In the genomic region with DNA sequence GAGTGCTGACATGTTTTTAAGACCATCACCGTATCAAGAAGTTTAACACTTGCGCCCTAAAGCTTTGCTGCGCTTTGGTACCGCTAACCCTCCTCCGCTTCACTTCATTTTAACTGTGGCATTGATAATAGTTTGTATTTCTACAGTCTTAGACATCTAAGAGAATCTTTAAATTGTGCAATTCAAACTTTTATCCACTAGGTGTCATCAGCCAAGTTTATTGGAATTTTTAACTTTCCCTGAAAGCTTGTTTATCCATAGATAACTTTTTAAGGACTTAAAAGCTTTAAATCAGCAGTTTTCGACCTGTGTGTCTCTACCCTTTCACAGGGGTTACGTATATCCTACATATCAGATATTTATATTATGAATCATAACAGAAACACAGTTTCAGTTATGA, we compare ENCODE assay signal across 8 mouse cellular contexts. TPM values are rescaled to one million over a fixed set of nuclear protein-coding genes. Genes with fewer than 3 reads are reported as not detected.
DNase-seq lines count a peak whose midpoint lies in the region; ATAC-seq lines count a peak whose summit lies in the region.

No protein-coding gene starts in this region.

- peak overlapping the region; percentile 44 for H3K9ac ChIP-seq in liver, embryonic 12.5 days

- peak overlapping the region; percentile 83 for H3K4me3 ChIP-seq in embryonic facial prominence, embryonic 10.5 days
- H3K4me3 ChIP-seq in liver, embryonic 12.5 days, result peak overlapping the region; percentile 98

- DNase-seq in embryo, embryonic 11 days, result peak; percentile 37
- no peak for DNase-seq in embryo, embryonic 10 days (ENCODE audit: low spot score)
- peak; percentile 72 for DNase-seq in 3T3-L1 (ENCODE audit: low read depth, low spot score)
- DNase-seq in embryonic facial prominence, embryonic 10.5 days (ENCODE audit: low spot score), result no peak
- DNase-seq in ovary, postnatal 36 days (ENCODE audit: low spot score), result no peak
- no peak for DNase-seq in layer of hippocampus, adult 11-12 months (ENCODE audit: low spot score)
- no peak for DNase-seq in frontal cortex, postnatal 36 days (ENCODE audit: low spot score in 2 of 2)

- H3K9me3 ChIP-seq in embryonic facial prominence, embryonic 10.5 days, result no peaks in the 10 kb centered on the region
- H3K9me3 ChIP-seq in liver, embryonic 12.5 days (replicated peaks), result no peaks in the 10 kb centered on the region

- ATAC-seq in liver, embryonic 12.5 days, result no peak

- peaks cover 22% of the 10 kb centered on the region for H3K36me3 ChIP-seq in embryonic facial prominence, embryonic 10.5 days (replicated peaks)
- H3K36me3 ChIP-seq in liver, embryonic 12.5 days, result peaks cover 19% of the 10 kb centered on the region

- no peak overlapping the region for H3K27ac ChIP-seq in embryonic facial prominence, embryonic 10.5 days (replicated peaks)
- no peak overlapping the region for H3K27ac ChIP-seq in liver, embryonic 12.5 days

- no peaks in the 10 kb centered on the region for H3K27me3 ChIP-seq in embryonic facial prominence, embryonic 10.5 days (replicated peaks; ENCODE audit: low read depth, poor library complexity, severe bottlenecking)
- H3K27me3 ChIP-seq in liver, embryonic 12.5 days (replicated peaks), result no peaks in the 10 kb centered on the region

- H3K4me2 ChIP-seq in liver, embryonic 12.5 days, result peak overlapping the region; percentile 91

- WGBS in embryonic facial prominence, embryonic 10.5 days, result 75% methylated on average over 7 of the region's 7 CpGs
- WGBS in liver, embryonic 12.5 days (ENCODE audit: insufficient replicate concordance), result 50% methylated on average over 7 of the region's 7 CpGs

- peaks cover 16% of the 10 kb centered on the region for H3K4me1 ChIP-seq in embryonic facial prominence, embryonic 10.5 days
- peaks cover 20% of the 10 kb centered on the region for H3K4me1 ChIP-seq in liver, embryonic 12.5 days

RNA-seq across cellular contexts. Expression of gene Ercc8, which starts 1.4 kb away (rescaled TPM):
- 24.2 and 24.9 TPM in 2 replicates for polyA plus RNA-seq in embryonic facial prominence, embryonic 10.5 days (2016; fragmentation: Nextera tagmentation; extraction: Ambion mirVana)
- polyA plus RNA-seq in liver, embryonic 12.5 days (2016; fragmentation: Nextera tagmentation; extraction: Ambion mirVana), result 14.6 and 14.8 TPM in 2 replicates

RNA-seq across cellular contexts. Expression of gene Ndufaf2, which starts 1.5 kb away (rescaled TPM):
- 104 and 106 TPM in 2 replicates for polyA plus RNA-seq in embryonic facial prominence, embryonic 10.5 days (2016; fragmentation: Nextera tagmentation; extraction: Ambion mirVana)
- 47.8 and 49.2 TPM in 2 replicates for polyA plus RNA-seq in liver, embryonic 12.5 days (2016; fragmentation: Nextera tagmentation; extraction: Ambion mirVana)

RNA-seq across cellular contexts. Expression of gene Elovl7, which starts 54.2 kb away (rescaled TPM):
- polyA plus RNA-seq in embryonic facial prominence, embryonic 10.5 days (2016; fragmentation: Nextera tagmentation; extraction: Ambion mirVana), result 1.4 and 1.9 TPM in 2 replicates
- polyA plus RNA-seq in liver, embryonic 12.5 days (2016; fragmentation: Nextera tagmentation; extraction: Ambion mirVana), result 2.2 and 2.5 TPM in 2 replicates

Comparison
In these comparisons a context has a peak if more than half of its experiments do, and no peak if none do; other contexts are left out.
1. DNase-seq: peak in embryo, embryonic 11 days (single experiment) and 3T3-L1 (single experiment); none in embryo, embryonic 10 days (single experiment), embryonic facial prominence, embryonic 10.5 days (single experiment), ovary, postnatal 36 days (single experiment), layer of hippocampus, adult 11-12 months (single experiment) and frontal cortex, postnatal 36 days (0 of 2).